Mouse (Mus musculus): Measurements from ENCODE around the gene Plxna4.

Plxna4 gene

GRCm38 (mm10) chr6:32588056-32588671 is at the start of gene Plxna4:
Plxna4 (minus strand) TSS chr6:32588192.
- peak; percentile 81 for DNase-seq

GRCm38 (mm10) chr6:32637568-32638183 is 49.7 kb upstream of the Plxna4 start:
- DNase-seq, result peak; percentile 34

DNA sequence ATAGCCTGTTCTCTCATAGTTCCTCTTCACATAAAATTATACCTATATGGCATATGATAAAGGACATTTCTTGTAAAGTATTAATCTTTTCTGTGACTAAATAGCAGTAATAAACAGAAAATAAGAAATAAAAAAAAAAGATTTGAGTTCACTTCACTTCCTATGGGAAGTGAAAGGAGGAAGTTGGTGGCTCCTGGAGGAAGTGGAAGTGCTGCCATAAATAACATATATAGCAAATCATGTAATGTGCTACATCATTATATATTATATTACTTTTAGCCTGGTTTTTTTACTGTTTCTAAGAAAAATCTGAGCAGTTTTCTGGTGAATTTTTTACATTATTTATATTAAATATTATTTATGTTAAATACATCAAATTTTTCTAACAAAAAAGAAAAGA is 22.7 kb upstream of the Plxna4 start:
- DNase-seq, result no peak

GRCm38 (mm10) chr6:32606787-32607186 is 18.8 kb upstream of the Plxna4 start:
- DNase-seq, result no peak

DNA sequence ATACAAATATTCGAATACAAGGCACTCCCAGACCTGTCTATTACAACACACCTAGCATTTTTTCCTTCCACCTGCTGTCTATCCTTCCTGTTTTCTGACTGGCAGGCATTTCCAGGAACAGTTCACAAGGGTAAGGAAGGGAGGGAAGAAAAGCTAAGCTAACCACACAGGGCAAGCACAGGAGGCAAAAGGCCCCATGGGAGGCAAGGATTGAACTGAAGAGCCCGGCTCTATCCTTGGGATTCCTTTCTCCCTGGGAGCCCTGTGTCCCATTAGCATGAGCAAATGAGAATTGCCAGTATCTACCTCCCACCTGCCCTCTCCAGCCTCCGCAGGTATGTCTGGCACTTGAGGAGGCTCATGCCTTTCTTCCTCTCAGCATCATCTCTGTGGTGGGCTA is 17.6 kb upstream of the Plxna4 start:
- DNase-seq, result no peak

GRCm38 (mm10) chr6:32604901-32605300 is 16.9 kb upstream of the Plxna4 start:
- peak; percentile 34 for DNase-seq

DNA sequence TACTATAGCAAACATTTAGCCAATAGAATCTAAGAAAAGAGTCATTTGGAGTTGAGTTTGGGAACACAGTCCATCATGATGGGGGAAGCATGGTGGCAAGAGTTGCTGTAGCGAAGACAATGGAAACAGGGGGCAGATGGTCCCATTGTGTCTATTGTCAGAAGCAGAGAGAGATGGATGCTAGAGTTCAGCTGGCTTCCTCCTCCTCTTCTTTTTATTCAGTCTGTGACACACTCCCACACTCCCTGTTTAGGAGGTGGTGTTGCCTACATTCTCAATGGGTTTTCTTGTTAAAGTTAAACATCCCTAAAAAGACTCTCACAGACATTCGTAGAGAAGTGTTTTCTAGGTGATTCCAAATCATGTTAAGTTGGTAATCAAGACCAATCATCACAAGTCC is 14.1 kb upstream of the Plxna4 start:
- peak; percentile 35 for DNase-seq

GRCm38 (mm10) chr6:32601306-32601705 is 13.3 kb upstream of the Plxna4 start:
- DNase-seq, result no peak

- peak; percentile 62 for DNase-seq
Measured at GRCm38 (mm10) chr6:32595591-32595990, 7.6 kb upstream of the Plxna4 start.

DNA sequence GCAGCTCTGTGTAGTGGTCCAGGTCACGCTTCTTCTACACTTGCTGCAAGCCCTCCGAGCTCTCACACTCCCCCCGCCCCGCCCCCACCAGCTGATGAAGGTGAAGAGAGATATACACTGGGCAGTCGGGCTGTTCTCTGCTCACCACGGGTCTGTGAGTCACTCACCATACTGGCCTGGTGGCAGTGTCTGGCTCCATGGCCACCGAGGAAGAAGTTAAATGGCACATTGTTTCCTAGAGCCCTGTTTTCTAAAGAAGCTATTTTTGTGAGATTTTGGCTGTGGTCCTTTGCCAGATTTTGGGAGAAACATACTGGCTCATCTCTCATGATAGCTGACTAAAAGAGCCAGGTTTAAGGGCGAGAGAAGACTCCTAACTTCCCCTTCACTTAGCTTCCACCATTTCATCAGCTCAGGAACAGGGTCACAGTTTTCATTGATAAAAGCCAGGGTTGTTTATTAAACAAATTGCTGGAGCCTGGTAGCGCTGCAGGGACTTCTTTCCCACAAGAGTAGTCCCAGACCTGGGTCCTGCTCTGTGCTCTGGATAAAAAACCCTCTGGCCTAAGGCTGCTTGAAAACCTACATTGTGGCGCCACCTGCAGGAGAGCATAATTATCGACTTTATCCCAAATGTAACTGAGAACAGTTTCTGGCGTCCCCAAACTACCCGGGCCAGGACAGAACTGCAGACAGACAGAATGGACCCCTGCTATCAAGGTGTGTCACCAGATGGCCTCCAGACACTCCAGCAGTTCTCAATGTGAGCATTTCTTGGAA is 3.2 kb upstream of the Plxna4 start:
- peak; percentile 71 for DNase-seq

- no peak for DNase-seq
Measured at GRCm38 (mm10) chr6:32589632-32590031, 1.6 kb upstream of the Plxna4 start.

DNA sequence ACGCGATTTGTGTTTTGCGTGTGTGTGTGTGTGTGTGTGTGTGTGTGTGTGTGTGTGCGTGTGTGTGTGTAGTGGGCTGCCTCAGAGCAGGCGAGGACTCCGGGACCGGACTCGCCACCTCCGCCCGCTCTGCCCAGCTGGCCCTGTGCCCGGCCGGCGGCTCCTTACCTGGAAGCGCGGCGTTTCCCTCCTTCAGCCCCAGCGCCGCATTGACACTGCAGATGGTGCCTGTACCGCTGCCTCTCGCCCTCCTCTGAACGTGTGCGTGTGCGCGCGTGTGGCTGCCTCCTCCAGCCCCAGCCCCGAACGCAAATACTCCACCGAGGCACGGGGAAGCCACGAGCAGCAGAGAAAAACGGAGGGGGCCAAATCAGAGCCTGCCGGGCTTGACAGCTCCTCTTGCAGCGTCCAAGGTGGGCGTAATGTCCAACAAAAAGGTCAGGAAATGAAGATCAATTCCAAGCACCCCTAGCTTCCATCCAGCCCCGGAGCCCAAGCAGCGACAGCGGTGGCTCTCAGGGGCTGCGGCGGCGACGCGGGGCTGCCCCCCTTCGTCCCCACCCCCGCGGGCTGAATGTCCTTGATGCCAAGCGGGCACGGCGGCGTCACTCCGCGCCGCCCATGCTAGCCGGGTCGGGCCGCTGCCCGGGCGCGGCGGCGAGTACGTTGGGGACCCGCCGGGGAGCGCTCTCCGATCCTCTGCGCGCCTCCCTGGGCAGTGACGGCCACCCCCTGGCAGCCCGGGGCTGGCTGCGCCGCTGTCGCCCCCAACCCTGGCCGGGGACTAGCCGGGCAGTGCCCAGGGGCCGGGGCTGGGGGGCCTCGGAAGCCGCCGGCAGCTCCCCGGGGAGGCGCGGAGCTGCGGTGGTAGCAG is 619 bp downstream of the Plxna4 start:
- peak; percentile 65 for DNase-seq

- no peak for DNase-seq
Measured at GRCm38 (mm10) chr6:32586821-32587135, 1.2 kb downstream of the Plxna4 start.

- DNase-seq, result peak; percentile 52
Measured at GRCm38 (mm10) chr6:32586390-32586789, 1.6 kb downstream of the Plxna4 start.

GRCm38 (mm10) chr6:32585211-32585610 is 2.8 kb downstream of the Plxna4 start:
- DNase-seq, result peak; percentile 47

- DNase-seq, result no peak
Measured at GRCm38 (mm10) chr6:32584243-32584880, 3.6 kb downstream of the Plxna4 start.

- peak; percentile 24 for DNase-seq
Measured at GRCm38 (mm10) chr6:32583582-32583981, 4.4 kb downstream of the Plxna4 start.

- DNase-seq, result no peak
Measured at GRCm38 (mm10) chr6:32571485-32571884, 16.5 kb downstream of the Plxna4 start.

DNA sequence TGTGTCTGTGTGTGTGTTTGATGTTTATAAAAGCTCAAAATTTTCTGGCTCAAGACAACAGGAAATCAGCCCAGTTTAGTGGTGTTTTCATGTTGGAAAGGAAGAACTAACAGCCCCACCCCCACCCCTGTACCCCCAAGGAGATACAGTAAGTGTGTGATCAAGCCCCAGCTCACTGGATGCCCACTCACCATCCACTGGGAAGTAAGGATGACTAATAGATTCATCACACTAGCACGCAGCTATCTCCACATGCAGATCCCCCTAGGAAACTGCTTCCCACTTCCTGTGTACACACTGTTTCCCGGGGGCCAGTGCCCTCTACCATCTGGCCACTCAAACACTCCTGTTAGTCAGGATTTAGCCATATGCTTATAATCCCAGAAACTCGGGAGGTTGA is 17.5 kb downstream of the Plxna4 start:
- no peak for DNase-seq

GRCm38 (mm10) chr6:32569919-32570318 is 18.1 kb downstream of the Plxna4 start:
- no peak for DNase-seq

DNA sequence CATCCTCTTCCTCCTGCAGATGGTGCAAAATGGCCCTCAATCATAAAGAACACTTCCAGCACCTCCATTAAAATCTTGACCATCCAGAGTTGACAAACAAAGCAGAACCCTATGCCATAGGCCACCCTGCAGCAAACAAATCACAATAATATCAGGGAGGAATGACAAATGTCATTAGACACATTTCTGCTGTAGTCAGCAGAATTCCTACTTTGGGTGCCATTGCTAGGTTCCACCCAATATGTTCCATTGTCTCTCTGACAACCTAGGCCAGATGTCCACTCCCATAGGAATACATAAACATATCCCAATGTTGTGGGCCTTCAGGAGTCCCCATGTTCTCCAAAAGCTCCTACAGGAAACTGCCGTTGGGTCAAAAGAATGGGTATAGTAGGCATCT is 41.1 kb downstream of the Plxna4 start:
- no peak for DNase-seq

DNA sequence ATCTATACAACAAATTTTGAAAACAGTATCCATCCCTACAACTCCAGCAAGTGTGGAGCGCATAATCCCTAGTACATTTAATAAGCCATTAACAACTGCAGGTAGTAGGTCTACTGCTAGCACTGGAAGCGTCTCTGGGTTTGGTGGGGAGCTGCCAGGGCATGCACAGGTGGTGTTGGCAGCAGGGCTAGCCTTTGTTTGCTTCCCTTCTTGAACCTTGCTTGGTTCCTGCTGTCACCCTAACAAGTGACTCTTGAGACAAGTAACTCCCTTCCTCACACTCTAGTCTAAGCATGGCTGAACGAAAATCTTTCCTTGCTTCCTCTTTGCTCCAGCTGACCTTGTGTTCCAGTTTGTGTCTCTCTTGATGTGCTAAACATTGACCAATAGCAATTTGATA is 44.0 kb downstream of the Plxna4 start:
- DNase-seq, result no peak

- DNase-seq, result no peak
Measured at GRCm38 (mm10) chr6:32540155-32540554, 47.8 kb downstream of the Plxna4 start.

Measured in layer of hippocampus, adult 9-11 months (tissue).